Mouse (Mus musculus) ES-E14 (cell line): ENCODE data around the gene Urm1. TPM values are rescaled to one million over a fixed set of nuclear protein-coding genes. Genes with fewer than 3 reads are reported as not detected.
"Not testable (repeated sequence)": the region's sequence is repeated elsewhere in the genome, so short reads cannot be mapped to it uniquely, and the experiment has no call there.

Experiments used
- DNase-seq: peaks from one replicate; pipeline ENCODE4 v3.0.0-alpha.2; 2013; ENCODE audit warnings: low read depth, low spot score
- H3K27ac ChIP-seq: 2 replicates; pipeline ENCODE4 v1.5.1; 2012; ENCODE audit warnings: low read depth, mild to moderate bottlenecking, low read length, moderate library complexity, mixed read lengths; ENCODE audit not compliant: poor library complexity, insufficient read depth, severe bottlenecking
- H3K36me3 ChIP-seq: 2 replicates; pipeline ENCODE4 v1.6.1; 2012; ENCODE audit warnings: mild to moderate bottlenecking, low read length, moderate library complexity, mixed read lengths; ENCODE audit not compliant: control insufficient read depth, poor library complexity, insufficient read depth, severe bottlenecking
- H3K4me1 ChIP-seq, 2 experiments: fragments of 150-350 bp in 1 of 2; sonication (generic) in 1 of 2; 2 replicates each; pipeline ENCODE4 v1.6.1; 2012; ENCODE audit warnings: low read length in 2 of 2, mild to moderate bottlenecking in 1 of 2, mixed read lengths in 1 of 2; ENCODE audit not compliant: control insufficient read depth in 2 of 2, insufficient read depth in 2 of 2, poor library complexity in 1 of 2
- H3K4me3 ChIP-seq, 2 experiments: fragments of 150-350 bp in 1 of 2; sonication (generic) in 1 of 2; 2 replicates each; pipeline ENCODE4 v1.5.1; 2012; ENCODE audit warnings: low read length in 2 of 2, low read depth in 1 of 2, mild to moderate bottlenecking in 1 of 2, mixed read lengths in 1 of 2; ENCODE audit not compliant: insufficient read depth in 1 of 2, poor library complexity in 1 of 2, severe bottlenecking in 1 of 2
- H3K9ac ChIP-seq: 2 replicates; pipeline ENCODE4 v1.6.1; 2012; ENCODE audit warnings: low read depth, mild to moderate bottlenecking, low read length, mixed read lengths; ENCODE audit not compliant: poor library complexity, insufficient read depth, severe bottlenecking
- H3K9me3 ChIP-seq: fragments of 150-350 bp; sonication (generic); 2 replicates; pipeline ENCODE4 v1.6.1; 2012; ENCODE audit warnings: low read depth, mild to moderate bottlenecking, low read length; ENCODE audit not compliant: control insufficient read depth, insufficient read depth
- CHD2 ChIP-seq: IDR thresholded peaks from 2 replicates; pipeline ENCODE4 v1.6.1; 2014; ENCODE audit warnings: mild to moderate bottlenecking, low read depth, low read length, inconsistent platforms
- HCFC1 ChIP-seq: IDR thresholded peaks from 2 replicates; pipeline ENCODE4 v1.6.1; 2012; ENCODE audit warnings: low read length, inconsistent platforms, borderline replicate concordance; ENCODE audit not compliant: insufficient read depth
- MAFK ChIP-seq: IDR thresholded peaks from 2 replicates; pipeline ENCODE4 v1.6.1; 2014; ENCODE audit warnings: mild to moderate bottlenecking, low read depth, low read length, inconsistent platforms; ENCODE audit not compliant: insufficient read depth
- ZC3H11A ChIP-seq: IDR thresholded peaks from 2 replicates; pipeline ENCODE4 v1.6.1; 2012; ENCODE audit warnings: low read depth, mild to moderate bottlenecking, inconsistent platforms, low read length, borderline replicate concordance
- ZNF384 ChIP-seq: IDR thresholded peaks from 2 replicates; pipeline ENCODE4 v1.6.1; 2012; ENCODE audit warnings: low read depth, low read length, inconsistent platforms
- in situ Hi-C, 2 experiments: fragments of 600-800 bp; cut with MboI; formaldehyde crosslinking; loops; one replicate each; pipeline ENCODE4 v1.15.1; 2025; ENCODE audit warnings: low sequenced_read_pairs in 2 of 2, inconsistent platforms in 1 of 2; ENCODE audit not compliant: unreplicated experiment in 2 of 2
- total RNA-seq: library from RNA; depleted of rRNA; stranded (reverse); fragments of 300-350 nt; gene quantifications from 2 replicates; pipeline ENCODE4 v1.2.3, GENCODE M21; 2012

The Urm1 gene
- total RNA-seq, 1 experiment, result 50.8 TPM

GRCm38 (mm10) chr2:29879964-29880830, 60.3 kb downstream of the Urm1 start:
- no peak overlapping the region for H3K27ac ChIP-seq
- peaks cover 0 to 13% of the 10 kb centered on the region in 2 experiments; a peak in 2 of 4 replicates for H3K4me1 ChIP-seq
- in situ Hi-C loops, result no loop called here
- no peak overlapping the region for H3K9ac ChIP-seq
- TF ChIP-seq ZC3H11A (no peak), CHD2 (no peak), HCFC1 (no peak), ZNF384 (no peak), MAFK (peak; percentile 39; the same call in 1 of the 2 replicates)
- no peak overlapping the region for H3K4me3 ChIP-seq
- H3K9me3 ChIP-seq, result no peaks in the 10 kb centered on the region
- no peak for DNase-seq
- peaks cover 3% of the 10 kb centered on the region; the same call in 1 of the 2 replicates for H3K36me3 ChIP-seq

- in situ Hi-C loops, result not testable (repeated sequence)
- peak; percentile 71; the same call in 1 of the 2 replicates for TF ChIP-seq ZNF384
Observed at GRCm38 (mm10) chr2:29886659-29887292, 66.9 kb downstream of the Urm1 start.

GRCm38 (mm10) chr2:29889066-29889944, 69.4 kb downstream of the Urm1 start, which contains the start of gene Odf2:
TSS of gene Odf2 (plus strand) at chr2:29889221.
- peaks cover 0 to 13% of the 10 kb centered on the region in 2 experiments; a peak in 1 of 4 replicates for H3K4me1 ChIP-seq
- peak within 1 kb of the TSS; percentile 92 to 98 for H3K4me3 ChIP-seq
- TF ChIP-seq CHD2 (no peak), HCFC1 (no peak), ZC3H11A (no peak), ZNF384 (no peak), MAFK (no peak)
- H3K9ac ChIP-seq, result peak within 1 kb of the TSS; percentile 96
- H3K9me3 ChIP-seq, result no peaks in the 10 kb centered on the region
- H3K36me3 ChIP-seq, result peaks cover 27% of the 10 kb centered on the region
- H3K27ac ChIP-seq, result peak within 1 kb of the TSS; percentile 87
- DNase-seq, result peak; percentile 98
- in situ Hi-C loops, result no loop called here

More at GRCm38 (mm10) chr2:29886659-29887292, 66.9 kb downstream of the Urm1 start:
- not testable (repeated sequence) for DNase-seq, H3K9ac ChIP-seq, H3K27ac ChIP-seq, H3K36me3 ChIP-seq, H3K9me3 ChIP-seq, H3K4me3 ChIP-seq
- H3K4me1 ChIP-seq, result peaks cover 0 to 13% of the 10 kb centered on the region in 2 experiments; a peak in 1 of 4 replicates

- peak; percentile 89 for DNase-seq
- peak overlapping the region; percentile 92 to 98 for H3K4me3 ChIP-seq
- H3K9ac ChIP-seq, result peak overlapping the region; percentile 96
- in situ Hi-C loops, result no loop called here
- H3K36me3 ChIP-seq, result peaks cover 31% of the 10 kb centered on the region
- H3K4me1 ChIP-seq, result peaks cover 0 to 13% of the 10 kb centered on the region in 2 experiments; a peak in 1 of 4 replicates
- no peaks in the 10 kb centered on the region for H3K9me3 ChIP-seq
- no peak for TF ChIP-seq ZNF384
- TF ChIP-seq HCFC1, result peak; percentile 32; the same call in 1 of the 2 replicates
- H3K27ac ChIP-seq, result peak overlapping the region; percentile 80
Observed at GRCm38 (mm10) chr2:29889991-29890833, 70.3 kb downstream of the Urm1 start.
